Mouse (Mus musculus) hindlimb bud, embryonic 11.5 days (tissue): ENCODE data around the gene Des.

Experiments used
- DNase-seq: peaks from one replicate; pipeline ENCODE4 v3.0.0-alpha.2; 2012; ENCODE audit warnings: low read depth, low spot score; ENCODE audit errors: extremely low spot score

Gene Des

DNA sequence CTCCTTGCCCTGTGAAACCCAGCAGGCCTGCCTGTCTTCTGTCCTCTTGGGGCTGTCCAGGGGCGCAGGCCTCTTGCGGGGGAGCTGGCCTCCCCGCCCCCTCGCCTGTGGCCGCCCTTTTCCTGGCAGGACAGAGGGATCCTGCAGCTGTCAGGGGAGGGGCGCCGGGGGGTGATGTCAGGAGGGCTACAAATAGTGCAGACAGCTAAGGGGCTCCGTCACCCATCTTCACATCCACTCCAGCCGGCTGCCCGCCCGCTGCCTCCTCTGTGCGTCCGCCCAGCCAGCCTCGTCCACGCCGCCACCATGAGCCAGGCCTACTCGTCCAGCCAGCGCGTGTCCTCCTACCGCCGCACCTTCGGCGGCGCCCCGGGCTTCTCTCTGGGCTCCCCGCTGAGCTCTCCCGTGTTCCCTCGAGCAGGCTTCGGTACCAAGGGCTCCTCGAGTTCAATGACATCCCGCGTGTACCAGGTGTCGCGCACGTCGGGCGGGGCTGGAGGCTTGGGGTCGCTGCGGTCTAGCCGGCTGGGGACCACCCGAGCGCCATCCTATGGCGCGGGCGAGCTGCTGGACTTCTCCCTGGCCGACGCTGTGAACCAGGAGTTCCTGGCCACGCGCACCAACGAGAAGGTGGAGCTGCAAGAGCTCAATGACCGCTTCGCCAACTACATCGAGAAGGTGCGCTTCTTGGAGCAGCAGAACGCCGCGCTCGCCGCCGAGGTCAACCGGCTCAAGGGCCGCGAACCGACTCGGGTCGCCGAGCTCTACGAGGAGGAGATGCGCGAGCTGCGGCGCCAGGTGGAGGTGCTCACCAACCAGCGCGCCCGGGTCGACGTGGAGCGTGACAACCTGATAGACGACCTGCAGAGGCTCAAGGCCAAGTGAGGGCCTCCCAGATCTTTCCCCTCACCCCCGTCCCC, at the start of gene Des:
TSS of gene Des (plus strand) at position 218 of the 920 bp plus-strand sequence.
- no peak for DNase-seq

DNA sequence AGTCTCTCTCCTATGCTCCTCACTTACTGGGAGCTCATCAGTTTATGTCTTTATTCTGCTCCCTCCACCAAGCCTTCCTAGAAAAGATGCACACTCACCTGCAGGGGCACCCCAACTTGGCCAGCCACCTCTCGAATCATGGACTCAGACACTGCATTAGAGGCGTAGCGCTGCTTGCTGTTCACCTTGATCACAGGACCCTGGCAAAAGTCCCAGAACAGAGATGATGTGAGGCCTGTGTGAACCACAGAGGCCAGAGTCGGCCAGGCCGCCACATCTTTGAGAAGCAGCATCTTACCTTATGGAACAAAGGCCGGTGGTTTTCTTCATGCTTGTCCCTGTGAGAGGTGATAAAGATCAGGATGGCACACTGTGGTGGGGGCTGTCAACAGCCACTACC, 48.4 kb upstream of the Des start:
- DNase-seq: no peak

DNA sequence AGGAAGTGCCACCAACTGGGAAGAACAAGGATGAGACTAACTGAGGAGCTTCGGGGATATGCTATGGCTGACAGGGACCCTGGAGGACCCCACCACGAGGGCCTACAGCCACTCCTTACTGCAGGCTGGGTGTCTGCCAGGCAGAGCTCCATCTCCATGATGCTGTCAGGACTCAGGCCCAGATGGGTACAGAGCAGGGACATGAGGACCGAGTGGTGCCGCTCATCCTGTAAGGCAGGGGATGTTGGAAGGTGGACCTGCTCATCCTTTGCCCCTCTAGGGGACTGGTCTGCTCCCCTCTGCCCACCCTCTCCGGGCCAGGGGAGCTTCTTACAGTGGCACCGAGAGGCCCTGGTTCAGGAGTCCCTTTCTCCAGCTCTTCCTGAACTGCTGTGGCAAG, 45.1 kb upstream of the Des start:
- DNase-seq: no peak

DNA sequence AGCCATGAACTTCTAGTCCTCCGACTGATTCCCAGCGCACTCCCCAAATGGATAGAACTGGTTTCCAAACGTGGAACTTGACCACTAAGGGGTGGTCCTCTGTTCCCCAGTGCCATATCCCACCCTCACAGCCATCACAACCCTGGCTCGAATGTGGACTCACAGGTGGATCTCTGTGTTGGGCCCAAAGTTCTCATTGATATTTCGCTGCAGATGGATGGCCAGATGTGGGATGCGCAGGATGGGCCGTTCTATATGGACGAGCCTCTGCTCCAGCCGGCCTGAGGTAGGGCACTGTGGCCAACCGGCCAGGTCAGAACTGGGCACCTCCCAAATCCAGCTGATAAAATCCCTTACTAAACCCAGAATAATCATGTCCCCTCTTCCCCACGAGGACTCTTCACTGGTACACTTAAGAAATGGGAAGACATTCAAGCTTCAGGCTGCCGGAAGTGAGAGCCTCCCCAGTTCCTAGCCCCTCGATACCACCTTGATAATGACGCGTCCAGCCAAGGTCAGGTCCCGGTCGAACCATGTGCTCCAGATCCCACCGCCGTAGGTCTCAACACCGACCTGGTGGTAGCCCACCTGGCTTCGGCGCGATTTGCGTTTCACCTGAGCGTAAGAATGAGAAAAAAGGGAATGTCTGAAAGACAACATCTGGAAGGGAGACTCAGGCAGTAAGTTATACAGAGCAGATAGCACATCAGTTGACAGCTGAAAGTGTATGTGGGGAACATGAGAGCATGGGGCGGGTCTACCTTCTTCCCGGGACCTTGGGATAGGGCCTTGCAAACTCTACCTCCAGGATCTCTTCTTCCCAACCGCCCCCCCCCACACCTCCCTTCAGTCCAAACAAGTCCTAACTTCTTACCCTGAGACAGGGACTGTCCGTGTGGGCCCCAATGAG, 44.4 kb upstream of the Des start:
- no peak for DNase-seq

DNA sequence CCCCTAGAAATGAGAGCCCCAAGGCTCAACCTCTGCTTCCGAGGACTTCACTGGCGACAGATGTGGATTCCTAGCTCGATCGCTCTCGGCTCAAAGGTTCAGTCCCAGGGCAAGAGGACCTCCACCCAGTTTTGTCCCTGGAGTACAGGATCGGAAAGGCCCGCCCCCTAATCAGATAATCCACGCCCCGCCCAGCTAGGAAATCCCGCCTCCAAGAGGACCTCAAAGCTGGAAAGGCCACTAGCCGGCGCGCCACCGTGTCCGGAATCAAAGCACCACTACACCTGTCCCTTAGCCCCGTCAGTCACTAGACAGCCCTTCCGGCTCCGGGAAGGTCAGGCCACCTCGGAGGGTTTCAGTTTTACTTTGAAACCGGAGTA, 43.3 kb upstream of the Des start:
- DNase-seq: no peak

DNA sequence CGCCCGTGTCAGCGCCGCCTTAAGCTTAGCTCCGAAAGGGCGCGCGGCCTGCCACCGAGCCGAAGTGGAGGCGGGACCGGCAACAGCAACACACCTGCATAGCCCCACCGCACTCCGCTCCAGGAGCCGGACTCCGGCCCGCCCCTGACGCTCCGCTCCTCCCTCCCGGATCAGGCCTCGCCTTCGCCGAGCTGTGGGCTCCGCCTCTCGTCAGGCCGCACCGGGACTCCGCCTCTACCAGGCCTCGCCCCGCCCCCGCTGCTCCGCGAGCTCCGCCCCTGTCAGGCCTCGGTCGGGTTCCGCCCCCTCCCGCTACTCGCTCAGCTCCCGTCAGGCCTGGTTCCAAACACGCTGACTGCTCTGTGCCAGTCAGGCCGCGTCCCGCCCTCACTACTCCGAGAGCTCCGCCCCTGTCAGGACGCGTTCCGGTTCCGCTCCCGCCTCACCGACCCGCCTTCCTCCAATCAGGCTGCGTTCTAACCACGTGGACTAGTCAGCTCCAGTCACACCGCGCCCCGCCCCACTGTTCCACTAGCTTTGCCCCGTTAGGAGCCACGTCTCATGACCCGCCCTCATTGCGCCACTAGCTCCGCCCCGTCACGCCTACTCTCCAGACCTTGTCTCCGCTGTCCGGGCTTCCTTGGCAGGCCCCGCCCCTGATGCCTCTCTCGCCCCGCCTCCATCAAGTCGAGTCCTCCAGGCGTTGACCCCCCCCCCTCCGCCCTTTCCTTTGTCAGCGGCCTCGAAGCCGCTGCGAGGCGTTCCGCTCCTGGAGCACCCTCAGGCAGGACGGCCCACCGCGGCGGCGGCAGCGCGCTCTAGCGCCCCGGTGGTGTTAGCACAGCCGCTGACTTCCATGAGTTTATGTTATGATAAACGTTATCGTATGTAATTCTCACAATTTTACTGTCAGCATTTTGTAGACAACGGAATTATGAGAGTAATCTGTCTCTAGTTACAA, 42.6 kb upstream of the Des start, which contains the start of gene Dnpep:
TSS of gene Dnpep (minus strand) at position 750 of the 961 bp plus-strand sequence.
- peak; percentile 93 for DNase-seq

DNA sequence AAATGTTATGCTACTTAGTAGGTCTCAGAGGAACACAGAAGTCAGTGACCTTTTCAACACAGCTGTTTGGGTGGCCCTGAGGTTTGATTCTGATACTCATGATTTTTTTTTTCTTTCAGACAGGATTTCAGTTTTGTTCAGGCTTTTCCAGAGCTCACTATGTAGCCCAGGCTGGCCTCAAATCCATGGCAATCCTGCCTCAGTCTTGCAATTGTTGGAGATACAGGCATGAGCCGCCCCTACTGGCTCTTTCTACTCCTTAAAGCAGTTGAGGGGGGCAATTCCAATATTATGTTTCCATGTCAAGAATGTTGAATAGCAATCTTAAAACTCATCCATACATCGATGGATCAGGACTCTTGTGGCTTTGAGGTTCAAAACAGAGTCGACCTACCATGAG, 41.8 kb upstream of the Des start:
- DNase-seq: no peak

DNA sequence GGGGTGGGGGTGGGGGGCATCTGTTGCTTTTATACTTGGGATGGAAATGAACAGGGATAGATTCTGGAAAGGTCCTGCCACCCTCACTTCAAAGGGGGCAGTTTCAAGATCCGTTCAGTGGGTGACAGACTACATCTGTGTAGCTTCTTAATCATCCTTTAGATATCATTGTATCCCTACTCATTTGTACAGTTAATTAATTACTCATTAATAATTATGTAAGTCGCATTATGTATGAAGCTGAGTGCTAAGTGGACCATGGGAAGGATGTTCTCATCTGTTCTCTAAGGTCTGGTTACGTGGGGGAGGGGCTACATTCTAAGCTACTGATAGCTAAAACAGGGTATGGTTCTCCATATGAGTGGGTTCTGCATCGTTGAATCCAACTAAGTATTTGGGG, 41.4 kb upstream of the Des start:
- no peak for DNase-seq

DNA sequence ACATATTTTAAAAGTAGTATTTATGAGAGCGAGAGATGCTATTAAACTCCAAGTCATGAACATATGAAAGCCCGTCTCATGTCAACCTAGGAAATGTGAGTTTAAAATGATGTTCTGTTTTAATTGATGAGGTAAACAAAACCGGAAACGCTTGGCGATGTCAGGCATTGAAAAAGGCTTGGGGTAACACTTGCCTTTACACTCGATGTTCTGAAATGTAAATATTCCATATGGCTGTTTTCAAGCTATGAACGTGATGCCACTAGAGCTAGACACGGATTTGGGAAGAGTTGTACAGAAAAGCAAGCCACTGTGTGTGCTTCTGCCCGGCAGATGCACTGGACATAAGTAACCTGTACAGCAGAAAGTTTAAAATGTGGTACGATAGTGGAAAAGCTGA, 41.0 kb upstream of the Des start:
- DNase-seq: no peak

DNA sequence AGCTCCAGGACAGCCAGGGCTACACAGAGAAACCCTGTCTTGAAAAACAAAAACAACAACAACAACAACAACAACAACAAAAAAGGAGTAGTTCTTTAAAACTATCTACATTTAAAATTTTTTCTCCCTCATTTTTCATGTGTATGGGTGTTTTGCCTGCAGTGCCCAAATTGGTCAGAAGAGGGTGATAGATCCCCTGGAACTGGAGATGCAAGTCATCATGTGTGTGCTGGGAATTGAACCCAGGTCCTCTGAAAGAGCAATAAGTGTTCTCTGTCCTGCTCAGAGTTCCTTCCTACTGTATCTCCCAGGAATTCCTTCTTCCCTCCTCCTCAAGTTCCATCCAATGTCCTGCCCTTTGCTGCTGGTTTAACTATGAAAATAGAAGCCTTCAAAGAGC, 32.7 kb upstream of the Des start:
- DNase-seq: no peak

DNA sequence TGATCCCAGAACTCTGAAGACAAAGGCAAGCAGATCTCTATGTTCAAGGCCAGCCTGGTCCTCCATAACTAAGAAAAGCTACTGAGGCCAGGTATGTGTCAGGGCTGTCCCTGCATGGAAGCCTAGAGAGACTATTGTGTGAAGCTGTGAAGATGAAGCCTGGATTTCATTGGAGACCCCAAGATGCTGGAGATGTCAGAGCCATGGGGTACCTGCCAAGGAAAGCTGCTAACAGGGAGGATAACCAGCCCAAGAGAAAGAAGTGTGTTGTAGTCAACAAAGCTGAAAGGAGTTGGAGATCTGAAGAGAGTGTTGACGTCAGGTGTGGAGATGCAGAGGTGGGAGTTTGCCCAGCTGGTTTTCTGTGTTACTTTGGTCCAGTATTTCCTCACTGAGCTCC, 28.9 kb upstream of the Des start:
- DNase-seq: no peak

DNA sequence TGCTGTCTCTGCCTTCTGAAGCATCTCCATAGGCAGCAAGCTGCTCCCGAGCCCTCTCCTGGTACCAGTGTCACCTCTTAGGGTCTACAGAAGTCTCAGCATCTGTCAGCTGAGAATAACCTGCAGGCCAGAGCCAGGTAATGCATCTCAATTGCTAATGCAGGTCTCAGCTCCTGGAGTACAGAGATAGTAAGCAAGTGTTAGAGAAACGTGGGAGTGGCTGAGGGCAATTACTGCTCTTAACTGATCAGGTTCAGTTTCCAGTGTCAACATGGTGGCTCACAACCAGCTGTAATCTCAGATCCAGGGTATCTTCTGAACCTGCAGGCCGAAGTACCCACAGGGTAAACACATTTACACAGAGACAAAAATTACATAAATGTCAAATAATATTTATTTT, 23.7 kb upstream of the Des start:
- DNase-seq: no peak

DNA sequence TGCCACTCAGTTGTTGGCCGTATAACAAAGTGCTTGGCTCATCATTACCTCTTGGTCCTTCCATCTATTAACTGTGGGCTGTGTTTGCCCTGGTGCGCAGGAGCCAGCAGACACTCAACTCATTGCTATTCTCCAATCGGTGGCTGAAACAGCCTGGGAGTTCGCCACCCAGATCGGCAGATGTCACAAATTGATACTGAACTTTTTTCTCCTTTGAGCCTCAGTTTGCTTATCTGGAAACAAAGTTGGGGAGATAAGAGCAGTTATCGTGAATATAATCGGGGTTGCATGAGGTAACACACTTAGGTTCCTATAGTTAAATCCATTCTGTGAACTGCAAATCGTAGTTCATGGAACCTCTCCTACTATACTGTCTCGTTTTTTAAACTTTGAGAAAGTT, 23.0 kb upstream of the Des start:
- no peak for DNase-seq

DNA sequence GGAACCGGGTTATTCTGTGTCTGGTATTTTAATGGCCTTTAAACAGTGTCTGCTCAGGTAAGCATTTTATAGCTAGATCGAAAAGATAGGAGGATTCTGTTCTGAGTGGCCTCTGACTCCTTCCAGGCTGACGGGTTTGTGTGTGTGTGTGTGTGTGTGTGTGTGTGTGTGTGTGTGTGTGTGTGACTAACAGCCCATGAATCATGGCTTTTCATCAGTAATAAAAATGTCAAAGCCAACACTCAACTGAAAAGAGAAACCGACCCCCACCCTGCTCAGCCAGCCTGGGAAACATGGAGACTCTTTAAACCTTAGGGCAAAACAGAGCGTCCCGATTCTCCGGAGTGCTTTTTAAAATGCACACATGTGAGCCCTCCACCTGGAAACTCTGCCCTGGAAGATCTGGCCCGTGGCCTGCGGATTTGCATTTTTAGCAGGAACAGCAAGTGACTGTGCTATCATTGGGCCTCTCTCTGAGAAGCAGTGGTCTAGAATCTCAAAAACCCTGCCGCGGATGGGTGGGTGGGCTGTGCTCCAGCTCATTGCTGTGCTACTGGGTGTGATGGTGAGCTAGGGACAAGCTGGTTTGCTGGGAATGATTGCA, 21.9 kb upstream of the Des start:
- no peak for DNase-seq

DNA sequence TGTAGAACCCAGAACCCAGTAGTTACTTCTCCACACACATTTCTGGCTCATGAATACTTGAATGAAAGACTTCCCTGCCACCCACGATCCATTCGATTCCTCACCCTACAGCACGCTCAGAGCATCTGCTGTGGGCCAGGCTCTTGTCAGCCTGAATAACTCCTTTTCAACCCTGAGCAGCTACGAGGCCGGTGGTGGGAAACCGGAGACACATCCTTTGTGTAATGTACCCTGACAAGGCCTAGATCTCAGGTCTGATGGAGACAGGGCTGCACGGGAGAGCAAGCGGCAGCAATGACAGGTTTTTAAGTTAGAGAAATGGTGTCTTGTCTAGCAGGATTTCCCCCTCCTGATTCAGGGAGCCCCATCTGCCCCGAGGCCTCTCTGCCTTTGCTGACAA, 20.8 kb upstream of the Des start:
- no peak for DNase-seq

DNA sequence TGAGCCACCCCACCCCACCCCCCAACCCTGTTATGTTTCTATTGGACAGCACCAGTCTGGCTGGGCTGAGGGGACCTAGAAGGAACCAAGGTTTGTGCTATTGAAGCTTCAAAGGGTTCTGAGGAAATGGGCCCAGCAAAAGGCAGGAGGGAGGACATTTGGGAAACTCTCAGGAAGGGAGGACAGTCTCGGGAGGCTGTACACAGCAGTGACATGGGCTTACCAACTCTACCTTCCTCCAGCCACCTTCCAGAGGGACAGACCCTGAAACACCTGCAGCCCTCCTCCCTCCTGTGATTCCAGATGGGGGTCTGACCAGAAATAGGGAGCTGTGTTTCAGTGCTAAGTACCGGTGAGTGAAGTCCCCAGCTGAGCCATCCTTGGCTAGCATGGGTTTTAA, 19.6 kb upstream of the Des start:
- DNase-seq: no peak

DNA sequence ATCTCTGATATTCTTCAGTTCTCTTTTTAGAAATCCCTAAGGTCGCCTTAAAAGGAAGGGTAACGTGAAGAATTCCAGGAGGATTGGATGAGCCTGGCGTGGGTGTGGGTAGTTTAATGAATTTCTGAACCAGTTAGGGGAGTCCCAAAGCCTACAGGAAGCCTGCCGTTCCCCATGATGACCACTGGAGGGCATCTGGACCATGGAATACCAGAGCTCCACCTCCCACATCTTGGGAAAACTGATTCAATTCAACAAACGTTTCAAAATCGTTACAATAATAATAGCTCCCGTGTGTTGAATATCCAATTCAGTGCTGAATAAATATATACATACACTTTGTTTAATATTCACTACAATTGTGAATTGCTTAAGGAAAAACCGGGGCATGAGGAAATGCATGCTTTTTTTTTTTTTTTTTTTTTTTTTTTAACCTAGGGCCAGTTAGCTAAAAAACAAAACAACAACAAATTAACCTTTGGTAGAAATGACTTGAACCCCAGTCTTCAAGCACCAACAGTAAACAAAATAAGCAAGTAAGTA, 17.2 kb upstream of the Des start:
- no peak for DNase-seq

DNA sequence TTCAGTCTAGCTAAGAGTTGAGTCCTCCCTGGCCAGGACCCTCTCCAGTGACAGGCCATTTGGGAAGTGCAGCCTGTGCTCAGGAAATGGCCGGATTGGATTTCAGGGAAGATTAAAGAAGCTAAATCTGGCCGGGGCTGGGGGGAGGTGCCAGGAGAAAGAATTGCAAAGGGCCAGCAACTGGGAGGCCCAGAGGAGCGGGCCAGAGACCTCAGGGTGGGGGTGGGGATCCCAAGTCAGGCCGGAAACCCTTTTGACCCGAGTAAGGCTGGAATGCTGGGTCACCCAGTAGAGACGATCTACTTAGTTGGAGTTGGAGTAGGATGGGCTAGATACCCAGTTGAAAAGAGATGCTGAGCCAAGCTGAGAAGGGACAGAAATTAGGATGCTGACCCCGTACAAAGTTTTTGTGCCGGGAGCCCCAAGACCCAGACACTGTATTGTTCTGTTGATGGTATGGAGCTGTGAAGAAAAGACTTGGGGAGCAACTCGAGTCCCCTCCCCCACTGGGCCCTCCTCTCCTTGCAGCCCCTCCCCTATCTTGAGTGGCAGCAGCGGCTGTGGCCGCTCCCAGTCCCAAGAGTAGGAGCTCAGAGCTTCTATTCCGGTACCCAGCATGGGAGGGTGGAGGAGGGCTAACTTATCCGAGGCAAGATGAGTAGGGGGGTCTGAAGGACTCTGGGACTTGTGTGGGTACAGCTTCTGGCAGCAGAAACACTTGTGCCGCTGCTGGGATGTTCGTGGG, 15.7 kb upstream of the Des start:
- DNase-seq: no peak
